17 mouse cellular contexts compared by ENCODE assay signal in the genomic region with DNA sequence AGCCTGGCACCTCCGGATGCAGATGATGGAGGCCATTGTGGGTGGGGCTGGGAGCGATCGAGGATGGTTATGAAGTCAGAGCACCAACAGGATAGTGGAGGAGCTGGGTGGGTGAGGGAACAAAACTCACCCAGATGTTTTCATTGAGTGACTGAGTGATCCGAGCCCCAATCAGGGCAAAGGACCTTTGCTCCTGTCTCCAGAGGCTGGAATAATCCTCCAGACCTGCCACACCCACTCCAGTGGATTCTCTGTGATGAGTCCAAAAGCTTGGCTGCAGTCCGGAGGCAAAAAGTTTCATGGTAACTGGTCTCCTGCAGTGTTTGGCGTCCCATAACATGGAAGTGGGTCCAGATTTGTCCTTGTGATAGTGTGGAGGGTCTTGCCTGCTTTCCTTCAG.
"Had no signal": no experiment of that assay in that cellular context is flagged by ENCODE, and none has a peak within 500 bp of the region (broad histone marks: within the 10 kb centered on the region; RNA-seq: fewer than 3 reads in every experiment).

No protein-coding gene starts in this region.

- H3K27me3 ChIP-seq: intestine, embryonic 15.5 days; liver, embryonic 13.5 days; midbrain, embryonic 12.5 days; neural tube, embryonic 13.5 days; stomach, embryonic 15.5 days had no signal

- H3K4me1 ChIP-seq: intestine, embryonic 15.5 days; liver, embryonic 13.5 days; midbrain, embryonic 12.5 days; neural tube, embryonic 13.5 days; stomach, embryonic 15.5 days had no signal

- DNase-seq: layer of hippocampus, postnatal 36 days; liver, embryonic 13.5 days; lung, adult 2 months; lung, postnatal 14 days; lung, postnatal 4 days; retina, postnatal 1 day; right cerebral cortex, postnatal 25 days; spleen, adult 18-20 months; thymus, adult 2 months; thymus, postnatal 14 days; thymus, postnatal 4 days had no signal

- H3K4me3 ChIP-seq: intestine, embryonic 15.5 days; left cerebral cortex, adult 2 months; liver, embryonic 13.5 days; midbrain, embryonic 12.5 days; myocyte; neural tube, embryonic 13.5 days; stomach, embryonic 15.5 days had no signal

- H3K36me3 ChIP-seq: intestine, embryonic 15.5 days; liver, embryonic 13.5 days; midbrain, embryonic 12.5 days; neural tube, embryonic 13.5 days; stomach, embryonic 15.5 days had no signal

- H3K27ac ChIP-seq: intestine, embryonic 15.5 days; left cerebral cortex, adult 2 months; liver, embryonic 13.5 days; midbrain, embryonic 12.5 days; neural tube, embryonic 13.5 days; stomach, embryonic 15.5 days had no signal
